Mouse (Mus musculus) bone marrow macrophage, adult 2 months (primary cell): ENCODE measurements around the gene Efcab12. TPM values are rescaled to one million over a fixed set of nuclear protein-coding genes. Genes with fewer than 3 reads are reported as not detected.

Experiments
- H3K27ac ChIP-seq: 2 replicates; pipeline ENCODE4 v1.5.1; 2012; ENCODE audit warnings: low read depth, low read length; ENCODE audit not compliant: insufficient read depth
- H3K4me1 ChIP-seq: 2 replicates; pipeline ENCODE4 v1.6.1; 2012; ENCODE audit warnings: low read length; ENCODE audit not compliant: control insufficient read depth, insufficient read depth
- H3K4me3 ChIP-seq: 2 replicates; pipeline ENCODE4 v1.5.1; 2012; ENCODE audit warnings: mild to moderate bottlenecking, low read length, moderate library complexity; ENCODE audit not compliant: insufficient read depth
- CTCF ChIP-seq: IDR thresholded peaks from 2 replicates; pipeline ENCODE4 v1.5.1; 2012; ENCODE audit warnings: low read depth, mild to moderate bottlenecking, low read length, moderate library complexity
- POLR2A ChIP-seq: IDR thresholded peaks from 2 replicates; pipeline ENCODE4 v1.6.1; 2012; ENCODE audit warnings: mild to moderate bottlenecking, low read depth, low read length, borderline replicate concordance
- polyA plus RNA-seq: library from polyadenylated mRNA; stranded (reverse); fragments of >200 nt; gene quantifications from 2 replicates; pipeline ENCODE4 v1.2.4, GENCODE M21; 2012; ENCODE audit not compliant: missing spikeins, insufficient read depth, insufficient read length

The Efcab12 gene
- polyA plus RNA-seq, 1 experiment: 0.31 TPM

DNA sequence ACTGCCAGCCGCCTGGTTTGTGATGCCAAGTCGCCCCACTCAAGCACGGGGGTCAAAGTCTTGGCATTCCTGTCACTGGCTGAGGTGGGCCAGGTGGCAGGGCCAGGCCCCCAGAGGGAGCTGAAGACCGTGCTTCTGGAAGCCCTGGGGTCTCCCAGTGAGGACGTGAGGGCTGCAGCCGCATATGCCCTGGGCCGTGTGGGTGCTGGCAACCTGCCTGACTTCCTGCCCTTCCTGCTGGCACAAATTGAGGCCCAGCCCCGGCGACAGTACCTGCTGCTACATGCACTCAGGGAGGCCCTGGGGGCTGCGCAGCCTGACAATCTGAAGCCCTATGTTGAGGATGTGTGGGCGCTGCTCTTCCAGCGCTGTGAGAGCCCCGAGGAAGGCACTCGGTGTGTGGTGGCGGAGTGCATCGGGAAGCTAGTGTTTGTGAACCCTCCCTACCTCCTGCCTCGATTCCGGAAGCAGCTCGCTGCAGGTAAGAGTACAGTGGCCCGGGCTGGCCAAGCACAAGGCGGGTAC, 45.5 kb downstream of the Efcab12 start:
- no peak overlapping the region for H3K4me3 ChIP-seq
- peaks cover 9% of the 10 kb centered on the region for H3K4me1 ChIP-seq
- H3K27ac ChIP-seq: no peak overlapping the region
- TF ChIP-seq CTCF: no peak
- no peak for TF ChIP-seq POLR2A

DNA sequence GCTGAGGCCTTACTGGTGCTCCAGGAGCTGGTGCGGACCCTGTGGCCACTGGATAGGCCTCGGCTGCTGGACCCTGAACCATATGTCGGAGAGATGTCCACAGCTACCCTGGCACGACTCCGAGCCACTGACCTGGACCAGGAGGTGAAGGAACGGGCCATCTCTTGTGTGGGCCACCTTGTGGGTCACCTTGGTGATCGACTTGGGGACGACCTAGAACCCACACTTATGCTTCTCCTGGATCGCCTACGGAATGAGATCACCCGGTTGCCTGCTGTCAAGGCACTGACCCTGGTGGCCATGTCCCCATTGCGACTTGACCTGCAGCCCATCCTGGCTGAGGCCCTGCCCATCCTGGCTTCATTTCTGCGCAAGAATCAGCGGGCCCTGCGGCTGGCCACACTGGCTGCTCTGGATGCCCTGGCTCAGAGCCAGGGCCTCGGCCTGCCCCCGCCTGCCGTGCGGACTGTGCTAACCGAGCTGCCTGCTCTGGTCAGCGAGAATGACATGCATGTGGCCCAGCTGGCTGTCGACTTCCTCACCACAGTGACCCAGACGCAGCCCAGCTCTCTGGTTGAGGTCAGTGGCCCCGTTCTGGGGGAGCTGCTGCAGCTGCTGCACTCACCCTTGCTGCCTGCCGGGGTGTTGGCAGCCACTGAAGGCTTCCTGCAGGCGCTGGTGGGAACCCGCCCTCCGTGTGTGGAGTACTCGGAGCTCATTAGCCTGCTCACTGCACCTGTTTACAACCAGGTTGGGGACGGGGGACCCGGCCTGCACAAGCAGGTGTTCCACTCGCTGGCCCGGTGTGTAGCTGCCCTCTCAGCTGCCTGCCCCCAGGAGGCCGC, 46.1 kb downstream of the Efcab12 start:
- Histone ChIP-seq H3K27ac (no peak overlapping the region), H3K4me1 (peaks cover 9% of the 10 kb centered on the region), H3K4me3 (no peak overlapping the region)
- TF ChIP-seq POLR2A (no peak), CTCF (no peak)

DNA sequence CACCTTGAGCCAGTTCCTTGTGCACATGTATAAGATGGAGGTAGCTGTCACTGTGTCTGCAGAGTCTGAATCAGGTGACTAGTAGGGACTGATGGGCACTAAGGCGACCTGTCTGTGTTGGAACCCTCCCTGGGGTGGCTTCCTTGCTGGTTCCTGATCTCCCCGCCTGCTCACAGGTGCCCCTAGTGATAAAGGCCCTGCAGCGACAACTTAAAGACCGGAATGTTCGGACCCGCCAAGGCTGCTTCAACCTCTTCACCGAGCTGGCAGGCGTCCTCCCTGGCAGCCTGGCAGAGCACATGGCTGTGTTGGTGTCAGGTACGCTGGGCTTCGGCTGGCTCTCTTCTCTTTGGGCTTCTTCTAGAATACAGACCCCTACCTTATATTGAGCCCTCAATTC, 47.2 kb downstream of the Efcab12 start:
- H3K27ac ChIP-seq: no peak overlapping the region
- H3K4me1 ChIP-seq: peaks cover 9% of the 10 kb centered on the region
- no peak overlapping the region for H3K4me3 ChIP-seq
- TF ChIP-seq CTCF: no peak
- no peak for TF ChIP-seq POLR2A

DNA sequence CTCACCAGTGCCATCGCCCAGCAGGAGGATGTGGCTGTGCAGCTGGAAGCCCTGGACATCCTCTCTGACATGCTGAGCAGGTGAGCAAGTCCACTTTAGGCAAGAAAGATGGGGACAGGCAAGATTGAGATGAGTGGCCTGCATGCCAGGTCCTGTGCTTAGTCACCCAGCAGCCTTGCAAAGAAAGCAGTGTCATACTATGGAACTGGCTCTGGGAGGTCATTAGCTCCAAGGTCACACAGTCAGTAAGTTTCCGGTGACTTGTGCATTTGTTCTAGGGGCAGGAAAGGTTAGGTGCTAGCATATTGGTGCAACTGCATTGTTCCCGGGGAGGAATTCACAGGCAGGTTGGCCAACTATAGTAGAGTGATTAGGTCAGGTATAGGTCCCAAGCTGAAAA, 55.4 kb downstream of the Efcab12 start:
- H3K27ac ChIP-seq: no peak overlapping the region
- TF ChIP-seq CTCF (no peak), POLR2A (no peak)

GRCm38 (mm10) chr6:115776363-115776762, 61.8 kb downstream of the Efcab12 start:
- H3K4me1 ChIP-seq: peaks cover 2% of the 10 kb centered on the region; the same call in 1 of the 2 replicates
- no peak overlapping the region for H3K27ac ChIP-seq
- H3K4me3 ChIP-seq: no peak overlapping the region
- TF ChIP-seq POLR2A (no peak), CTCF (no peak)

More for the DNA sequence above, 55.4 kb downstream of the Efcab12 start:
- no peaks in the 10 kb centered on the region for H3K4me1 ChIP-seq
- H3K4me3 ChIP-seq: no peak overlapping the region

- Histone ChIP-seq H3K27ac (no peak overlapping the region), H3K4me1 (peaks cover 2% of the 10 kb centered on the region; the same call in 1 of the 2 replicates), H3K4me3 (no peak overlapping the region)
- TF ChIP-seq POLR2A: no peak
- no peak for TF ChIP-seq CTCF
These were observed 62.4 kb downstream of the Efcab12 start for GRCm38 (mm10) chr6:115775838-115776237.

- H3K27ac ChIP-seq: no peak within 1 kb of the TSS
- H3K4me1 ChIP-seq: peaks cover 2% of the 10 kb centered on the region; the same call in 1 of the 2 replicates
- H3K4me3 ChIP-seq: peak within 1 kb of the TSS; percentile 60
- TF ChIP-seq CTCF: no peak
- TF ChIP-seq POLR2A: no peak
These were observed 63.7 kb downstream of the Efcab12 start, which contains the start of gene Cand2 for GRCm38 (mm10) chr6:115774501-115774921. Gene Cand2 (plus strand): TSS chr6:115774538.

- TF ChIP-seq CTCF (no peak), POLR2A (no peak)
- H3K27ac ChIP-seq: no peak overlapping the region
- H3K4me3 ChIP-seq: peak overlapping the region; percentile 60
- peaks cover 2% of the 10 kb centered on the region; the same call in 1 of the 2 replicates for H3K4me1 ChIP-seq
These were observed 64.2 kb downstream of the Efcab12 start for GRCm38 (mm10) chr6:115773966-115774413.

DNA sequence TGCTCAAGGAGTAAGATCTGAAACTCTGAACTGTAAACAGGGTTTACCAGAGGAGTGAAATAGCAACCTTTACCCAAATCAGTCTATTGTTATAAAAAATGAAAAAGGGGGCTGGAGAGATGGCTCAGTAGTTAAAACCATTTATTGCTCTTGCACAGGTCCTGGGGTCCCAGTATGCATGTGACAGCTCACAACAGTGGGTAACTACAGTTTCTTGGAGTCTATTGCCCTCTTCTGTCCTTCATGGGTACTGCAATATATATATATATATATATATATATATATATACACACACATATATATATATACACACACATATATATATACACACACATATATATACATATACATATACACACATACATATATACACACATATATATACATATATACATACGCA, 65.6 kb downstream of the Efcab12 start:
- no peak overlapping the region for H3K4me3 ChIP-seq
- H3K27ac ChIP-seq: no peak overlapping the region
- peaks cover 6% of the 10 kb centered on the region for H3K4me1 ChIP-seq
- TF ChIP-seq POLR2A (no peak), CTCF (no peak)

- peaks cover 10% of the 10 kb centered on the region for H3K4me1 ChIP-seq
- TF ChIP-seq POLR2A (no peak), CTCF (no peak)
These were observed 66.0 kb downstream of the Efcab12 start for GRCm38 (mm10) chr6:115772201-115772600.

More at GRCm38 (mm10) chr6:115772201-115772600, 66.0 kb downstream of the Efcab12 start:
- Histone ChIP-seq H3K27ac (no peak overlapping the region), H3K4me3 (no peak overlapping the region)
